Mouse (Mus musculus): ENCODE results near the gene Stk39.

Gene Stk39

GRCm38 (mm10) chr2:68334945-68335344 is 137.1 kb downstream of the Stk39 start:
- no peak for DNase-seq

DNA sequence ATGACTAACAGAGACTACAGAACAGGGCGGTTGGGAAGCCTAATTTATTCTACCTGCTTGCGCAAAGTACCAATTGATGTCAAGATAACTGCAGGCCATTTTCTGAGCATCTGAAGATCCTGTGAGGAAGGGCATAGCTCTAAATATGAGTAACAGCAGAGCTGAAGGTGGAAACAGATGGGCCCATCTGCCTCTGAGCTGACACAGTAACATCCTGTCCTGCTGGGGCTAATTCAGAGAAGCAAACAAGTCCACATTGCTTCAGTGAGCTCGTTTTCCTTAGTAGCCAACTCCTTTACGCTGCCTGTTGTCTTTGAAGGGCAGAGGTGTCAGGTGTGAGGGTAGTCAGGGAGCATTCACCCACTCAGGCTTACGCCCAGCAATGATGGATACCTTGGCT is 146.8 kb downstream of the Stk39 start:
- peak; percentile 40 for DNase-seq

GRCm38 (mm10) chr2:68321230-68321629 is 150.8 kb downstream of the Stk39 start:
- DNase-seq = no peak

DNA sequence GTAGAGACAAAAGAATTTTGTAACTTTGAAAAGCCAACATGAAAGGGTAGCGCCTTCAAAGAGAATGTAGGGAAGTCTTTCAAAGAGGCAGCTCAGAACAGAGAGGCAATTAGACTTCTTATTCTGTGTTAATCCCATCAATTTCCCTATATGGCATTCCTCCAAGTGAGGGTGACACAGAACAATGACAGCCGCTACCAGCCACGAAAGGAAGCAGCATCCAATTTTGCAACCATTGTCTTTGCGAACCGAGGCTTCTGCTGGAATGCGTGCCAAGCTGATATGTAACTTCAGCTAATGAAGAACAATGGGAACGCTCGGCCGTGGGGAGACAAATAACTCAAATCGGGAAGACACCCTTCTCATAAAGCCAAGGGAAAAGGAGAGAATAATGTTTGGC is 151.4 kb downstream of the Stk39 start:
- DNase-seq = peak; percentile 29

GRCm38 (mm10) chr2:68318452-68318851 is 153.6 kb downstream of the Stk39 start:
- DNase-seq = no peak

DNA sequence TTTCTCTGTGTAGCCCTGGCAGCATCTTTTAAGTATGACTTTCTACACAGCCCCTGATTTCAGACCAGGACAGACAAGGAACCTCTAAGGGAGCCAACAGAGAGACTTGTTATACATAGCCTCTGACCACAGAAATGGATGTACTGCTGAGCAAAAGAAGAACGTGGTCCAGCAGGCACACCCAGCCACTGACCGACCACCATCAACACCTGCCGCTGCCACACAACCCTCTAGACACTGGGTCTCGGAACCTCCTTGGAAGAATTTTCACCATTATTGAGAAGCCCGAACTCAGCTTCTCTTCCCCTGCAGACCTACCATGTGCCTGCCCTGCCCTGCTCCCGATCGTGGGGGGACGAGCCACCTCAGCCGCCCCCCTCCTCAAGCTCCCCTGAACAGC is 154.2 kb downstream of the Stk39 start:
- DNase-seq = no peak

- no peak for DNase-seq
These were observed 154.6 kb downstream of the Stk39 start for GRCm38 (mm10) chr2:68317452-68317851.

DNA sequence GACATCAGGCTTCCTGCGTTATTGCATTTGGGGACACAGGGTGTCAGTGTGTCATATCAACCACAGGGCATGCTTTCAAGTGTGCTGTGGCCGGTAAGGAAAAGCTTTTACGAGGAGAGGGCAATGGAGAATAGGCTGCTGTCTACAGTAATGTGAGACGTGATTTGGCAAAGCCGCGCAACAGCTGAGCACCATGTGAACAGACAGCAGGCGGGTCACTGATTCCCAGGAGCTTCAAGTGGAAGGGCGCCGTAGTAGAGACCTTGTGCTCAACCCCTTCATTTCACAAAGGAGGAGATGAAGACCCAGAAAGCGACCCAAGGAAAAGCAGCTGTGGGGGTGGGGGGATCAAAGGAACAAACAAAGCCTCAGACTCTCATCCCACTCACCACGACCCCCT is 156.8 kb downstream of the Stk39 start:
- DNase-seq = no peak

- DNase-seq = no peak
These were observed 161.9 kb downstream of the Stk39 start for GRCm38 (mm10) chr2:68310121-68310520.

GRCm38 (mm10) chr2:68306519-68306918 is 165.5 kb downstream of the Stk39 start:
- no peak for DNase-seq

- DNase-seq = no peak
These were observed 167.2 kb downstream of the Stk39 start for GRCm38 (mm10) chr2:68304771-68305460.

GRCm38 (mm10) chr2:68301811-68302542 is 170.1 kb downstream of the Stk39 start:
- no peak for DNase-seq

DNA sequence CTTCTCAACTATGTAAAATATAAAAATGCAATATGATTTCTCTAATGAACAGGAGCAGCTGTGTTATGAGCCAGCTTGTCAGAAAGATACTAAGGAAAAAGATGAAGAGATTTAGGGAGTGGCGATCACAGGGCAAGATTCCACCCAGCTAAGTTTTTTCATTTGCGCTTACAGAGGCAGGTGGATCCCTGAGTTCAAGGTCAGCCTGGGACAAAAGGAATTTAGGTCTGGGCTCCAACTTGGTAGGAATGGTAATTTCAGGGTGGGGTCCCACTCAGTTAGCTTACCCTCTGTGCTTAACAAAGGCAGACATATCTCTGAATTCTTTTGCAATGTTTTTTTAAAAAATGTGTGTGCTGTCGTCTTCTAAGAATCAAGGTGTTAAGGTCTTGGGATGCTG is 173.7 kb downstream of the Stk39 start:
- no peak for DNase-seq

DNA sequence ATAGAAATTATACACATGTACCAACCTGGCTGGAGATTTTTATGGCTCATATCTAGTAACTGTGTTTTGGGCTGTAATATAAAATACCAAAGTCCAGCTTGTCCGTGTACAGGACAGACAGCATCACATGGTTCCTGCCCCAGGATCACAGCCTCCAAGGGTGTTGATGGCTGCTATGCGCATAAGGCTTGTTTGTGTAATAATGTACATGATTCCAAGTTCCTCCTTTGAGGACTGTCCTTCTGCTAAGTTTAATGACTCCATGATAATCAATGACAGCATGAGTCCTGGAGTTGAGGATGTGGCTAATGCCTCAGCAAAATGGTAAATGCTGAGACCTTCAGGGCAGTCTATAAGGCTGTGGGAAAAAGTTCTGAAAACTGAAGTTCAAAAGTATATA is 174.1 kb downstream of the Stk39 start:
- DNase-seq = no peak

DNA sequence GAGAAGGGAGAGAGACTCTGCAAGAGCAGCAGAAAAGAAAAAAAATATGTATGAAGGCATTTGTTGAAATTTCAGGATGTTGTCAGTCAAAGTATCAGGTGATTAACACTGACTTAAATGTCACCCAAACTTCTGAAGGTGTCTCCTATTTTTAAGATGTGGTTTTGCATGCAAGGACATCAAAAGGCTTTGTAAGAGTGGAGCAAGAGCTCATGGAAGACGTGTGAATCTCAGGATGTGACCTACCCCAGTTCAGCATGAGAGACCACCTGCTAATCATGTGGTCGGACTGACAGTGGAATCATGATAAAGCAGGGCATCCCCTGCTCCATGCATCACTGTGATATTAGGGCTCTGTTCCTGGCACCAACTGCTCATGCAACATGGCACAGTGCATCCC is 175.3 kb downstream of the Stk39 start:
- DNase-seq = no peak

DNA sequence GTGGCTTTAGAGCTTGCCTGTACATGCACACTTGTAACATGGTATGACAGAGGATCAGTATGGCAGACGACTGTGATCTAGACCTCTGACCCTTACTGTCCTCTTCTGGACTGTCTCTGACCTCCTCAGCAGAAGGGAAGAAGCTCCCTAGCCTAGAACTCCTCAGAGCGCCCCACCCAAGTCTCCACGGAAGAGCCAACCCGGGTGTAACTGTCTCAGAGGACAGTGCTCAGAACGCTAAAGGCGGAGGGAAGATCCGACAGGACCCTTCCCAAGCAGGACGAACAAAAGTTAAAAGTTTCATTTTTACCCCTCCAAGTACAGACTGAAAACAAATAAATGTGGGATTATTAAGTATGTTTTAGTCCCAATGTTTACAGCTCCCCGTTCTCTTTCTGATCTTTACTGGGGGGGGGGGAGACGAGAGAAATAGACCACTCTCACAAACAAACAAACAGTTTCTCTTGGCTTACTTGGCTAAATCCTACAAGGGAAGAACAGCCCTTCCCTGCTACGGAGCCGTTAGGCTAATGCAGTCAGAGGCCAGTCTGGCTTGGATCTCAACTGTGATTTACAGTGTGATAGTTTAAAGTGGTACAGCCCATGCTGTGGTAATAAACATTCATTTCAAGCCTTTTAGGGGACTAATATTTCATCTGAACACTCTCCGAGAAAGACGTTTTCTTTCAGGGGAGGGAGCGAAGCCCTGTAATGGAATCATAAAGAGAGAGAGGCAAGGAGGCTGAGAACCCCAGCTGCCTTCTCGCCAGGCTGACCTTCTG is 179.3 kb downstream of the Stk39 start:
- no peak for DNase-seq

- no peak for DNase-seq
These were observed 180.2 kb downstream of the Stk39 start for GRCm38 (mm10) chr2:68291895-68292294.

DNA sequence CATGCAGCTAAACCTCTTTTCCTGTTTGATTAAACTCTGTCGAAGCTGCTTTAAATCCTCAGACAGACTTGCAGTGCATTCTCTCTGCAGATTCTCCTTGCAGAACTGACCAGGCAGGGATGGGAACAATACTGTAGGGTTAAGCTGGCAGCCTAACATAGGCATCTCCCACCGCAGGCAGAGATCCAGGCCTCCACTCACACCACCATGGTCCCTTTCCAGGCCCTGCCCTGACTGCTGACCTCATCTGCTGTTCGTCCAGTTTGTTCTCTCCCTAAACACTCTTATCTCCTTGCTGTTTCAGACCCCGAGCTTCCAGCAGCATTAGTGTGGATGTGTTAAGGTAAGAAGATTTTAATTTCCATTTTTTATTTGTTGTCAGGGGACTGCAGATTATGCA is 182.1 kb downstream of the Stk39 start:
- DNase-seq = no peak

GRCm38 (mm10) chr2:68289177-68289576 is 182.9 kb downstream of the Stk39 start:
- no peak for DNase-seq

- no peak for DNase-seq
These were observed 184.0 kb downstream of the Stk39 start for GRCm38 (mm10) chr2:68288106-68288505.

DNA sequence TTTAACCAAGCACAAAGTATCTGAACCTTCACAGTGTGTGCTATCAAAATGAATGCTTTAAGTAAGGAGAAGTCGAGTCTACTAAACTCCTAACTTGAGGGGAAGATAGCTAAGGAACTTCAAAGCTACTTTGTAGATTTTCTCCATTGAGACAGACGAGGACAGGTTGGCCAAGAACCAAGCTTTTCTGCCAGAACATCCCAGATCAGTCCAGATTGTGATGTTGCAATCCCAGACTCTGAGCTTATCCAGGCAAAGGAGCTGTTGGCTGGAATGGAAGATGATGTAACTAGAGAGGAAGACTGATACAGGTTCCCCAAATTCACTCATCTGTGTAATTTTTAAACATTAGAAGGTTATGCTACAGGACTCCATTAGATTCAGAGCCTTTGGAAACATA is 187.7 kb downstream of the Stk39 start:
- DNase-seq = no peak

DNA sequence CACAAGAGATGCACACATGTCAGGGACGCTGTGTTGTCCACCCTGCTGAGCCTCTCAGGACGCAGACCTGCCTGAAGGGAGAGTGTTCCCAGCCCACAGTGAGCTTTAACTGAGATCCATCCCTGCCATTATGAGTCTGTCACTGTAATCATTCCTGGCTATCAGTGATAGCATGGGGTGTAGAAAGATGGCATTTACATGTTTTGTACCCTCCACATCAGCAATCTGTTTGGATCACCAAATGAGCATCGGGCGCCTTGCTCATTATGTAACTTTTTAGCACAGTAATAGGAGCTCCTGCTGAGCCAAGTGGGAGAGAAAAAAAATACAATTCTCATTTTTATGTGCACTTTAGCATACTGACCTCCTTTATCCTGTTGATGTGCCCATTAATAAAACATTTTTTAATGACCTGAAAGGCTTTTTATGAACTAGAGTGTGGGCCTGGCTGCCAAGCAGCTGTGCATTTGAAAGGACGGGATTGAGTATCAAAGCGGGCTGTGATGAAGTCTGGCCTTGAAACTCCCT is 189.0 kb downstream of the Stk39 start:
- DNase-seq = no peak

- DNase-seq = no peak
These were observed 190.5 kb downstream of the Stk39 start for GRCm38 (mm10) chr2:68281575-68281974.

DNA sequence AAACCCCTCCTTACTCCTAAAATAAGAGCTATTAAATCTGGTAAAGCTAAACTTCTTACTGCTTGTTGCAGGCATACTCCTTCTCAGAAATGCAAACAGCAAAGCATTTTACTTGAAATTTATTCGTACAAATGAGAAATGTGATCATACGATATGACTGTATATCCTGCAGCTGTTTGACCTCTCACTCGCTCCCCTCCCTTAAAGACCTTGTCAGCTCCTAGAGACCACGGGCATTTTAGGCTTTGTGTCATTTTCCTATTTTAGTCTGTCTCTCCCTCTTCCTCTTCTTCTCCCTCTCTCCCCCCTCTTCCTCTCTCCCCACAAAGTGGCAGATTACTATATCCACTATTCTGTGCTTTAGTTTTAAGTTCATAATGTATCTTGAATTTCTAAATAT is 200.8 kb downstream of the Stk39 start:
- no peak for DNase-seq

All from cerebellum, adult 8-10 months (tissue).